Mouse (Mus musculus) cerebellum, postnatal 14 days (tissue): ENCODE measurements around the gene Lyrm4.
A peak's percentile ranks its signal among the peaks of the same experiment; 100 is the strongest.

Source experiments
- DNase-seq, 2 experiments: peaks; one replicate each; pipeline ENCODE4 v3.0.0; 2021; ENCODE audit warnings: mixed read lengths in 2 of 2

Lyrm4 gene

DNA sequence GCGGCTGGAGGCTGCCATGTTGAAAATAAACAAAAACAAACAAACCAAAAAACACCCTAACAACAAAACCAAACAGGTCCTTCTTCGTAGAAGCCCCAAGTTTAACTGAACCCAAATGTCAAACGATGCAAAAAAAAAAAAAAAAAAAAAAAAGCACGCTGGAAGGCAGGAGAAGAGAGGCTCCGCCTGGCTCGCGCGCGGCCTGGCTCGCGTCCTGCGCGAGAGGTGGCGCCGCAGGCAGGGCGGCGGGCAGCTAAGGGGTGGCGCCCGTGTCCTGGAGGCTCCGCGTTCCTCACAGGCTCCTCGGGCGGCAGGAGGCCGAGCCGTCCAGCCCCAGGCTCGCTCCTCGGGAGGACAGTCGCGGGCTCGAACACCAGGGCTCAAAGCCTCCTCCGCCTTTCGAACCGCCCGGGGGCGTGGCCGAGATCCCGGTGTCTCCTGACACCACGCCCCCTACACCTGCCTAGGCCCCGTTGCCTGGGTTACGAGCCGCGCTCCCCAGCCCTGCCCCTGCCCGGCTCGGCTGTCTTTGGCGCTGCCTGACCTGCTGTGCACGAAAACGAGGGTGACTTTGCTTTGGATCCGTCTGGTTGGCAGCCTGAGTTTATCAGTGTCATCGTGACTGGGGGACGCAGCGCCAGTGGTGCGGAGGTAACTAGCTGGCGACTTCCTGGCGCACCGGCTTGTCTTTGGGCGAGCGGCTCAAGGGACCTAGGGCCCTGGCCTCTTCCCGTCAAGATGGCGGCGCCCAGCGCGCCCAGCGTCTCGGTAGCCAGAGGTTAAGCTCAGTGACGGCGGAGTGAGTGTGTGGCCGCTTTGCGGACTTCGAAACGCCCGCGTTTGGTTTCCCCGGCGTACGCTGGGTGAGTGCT lies at the start of gene Lyrm4, which contains the start of gene Fars2:
Gene Lyrm4 (minus strand): TSS at position 384 of the 872 bp plus-strand sequence.
Gene Fars2 (plus strand): TSS at position 270 of the 872 bp plus-strand sequence.
- peak; percentile 96 to 97 for DNase-seq

DNA sequence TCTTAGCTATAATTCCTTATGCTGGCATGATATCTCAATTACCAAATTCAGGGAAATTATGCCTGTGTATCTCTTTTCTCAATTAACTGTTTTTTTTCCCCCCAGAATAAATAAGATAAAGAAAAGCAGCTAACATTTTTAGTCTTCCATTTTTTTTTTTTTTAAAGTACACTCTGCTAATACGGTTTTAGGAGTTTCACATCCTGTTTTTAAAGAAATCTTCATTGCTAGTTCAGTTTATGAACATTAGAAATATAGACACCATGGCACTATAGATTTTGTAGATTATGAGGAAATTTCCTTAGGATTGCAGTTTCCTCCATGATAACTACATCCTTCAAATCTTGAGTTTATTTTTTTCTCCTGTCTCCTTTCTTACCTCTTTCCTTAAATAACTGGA lies 46.6 kb upstream of the Lyrm4 start:
- no peak for DNase-seq

DNA sequence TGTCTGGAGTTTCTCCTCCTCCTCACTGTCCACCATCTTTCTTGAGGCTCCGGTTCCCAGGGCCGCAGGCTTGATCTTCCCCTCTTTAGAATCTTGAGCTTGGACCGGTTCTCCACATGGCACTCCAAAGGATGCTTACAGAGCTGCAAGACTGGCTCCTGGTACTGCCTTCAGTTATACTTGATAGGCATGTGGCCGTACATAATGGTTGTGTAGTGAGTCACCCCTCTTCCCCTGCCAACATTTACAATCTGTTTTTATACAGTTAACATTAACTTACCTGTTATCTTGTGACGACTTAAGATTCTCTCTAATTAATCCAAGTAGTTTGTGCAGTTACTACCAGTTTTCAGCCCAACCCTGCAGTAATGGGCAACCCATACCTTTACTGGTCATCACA lies 46.1 kb upstream of the Lyrm4 start:
- DNase-seq, result no peak

- DNase-seq, result peak; percentile 38 to 44
These were observed 39.1 kb upstream of the Lyrm4 start for GRCm38 (mm10) chr13:36156340-36156931.

DNA sequence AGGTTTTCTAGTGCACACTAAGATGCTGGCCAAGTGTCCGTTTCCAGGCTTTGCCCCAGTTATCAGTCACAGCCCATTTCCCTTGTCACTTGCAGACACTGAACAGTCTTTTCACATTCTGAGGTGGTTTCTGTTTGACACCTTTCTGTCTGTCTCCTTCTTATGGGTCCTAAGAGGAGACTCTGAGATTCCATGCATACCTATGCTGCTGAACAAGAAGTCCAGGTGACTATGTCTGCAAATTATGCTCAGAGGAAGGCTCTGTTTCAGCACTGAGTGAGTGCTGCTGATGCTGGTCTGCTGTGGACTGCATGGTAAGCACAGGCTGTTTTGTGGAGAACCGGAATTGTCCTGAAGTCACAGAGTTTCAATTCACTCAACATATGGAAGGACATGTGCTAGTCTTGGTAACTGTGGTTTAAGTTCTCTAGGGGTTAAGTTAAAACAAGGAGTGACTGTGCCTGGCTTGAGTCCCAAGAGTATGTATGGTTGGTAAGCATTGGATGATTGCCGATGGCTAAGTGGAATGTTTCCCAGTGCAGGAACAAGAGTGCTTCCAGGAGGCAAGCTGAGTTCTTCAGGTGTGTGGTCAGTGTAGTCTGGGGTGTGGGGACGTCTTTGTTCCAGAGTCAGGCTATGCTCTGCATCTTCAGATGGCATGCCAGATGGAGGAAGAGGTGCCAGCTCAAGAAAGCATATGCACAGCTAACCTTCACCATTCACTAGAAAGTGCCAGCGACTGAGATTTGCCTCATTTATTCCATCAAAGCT lies 35.6 kb upstream of the Lyrm4 start:
- DNase-seq, result peak; percentile 29 to 56

GRCm38 (mm10) chr13:36150272-36150671 lies 32.9 kb upstream of the Lyrm4 start:
- DNase-seq, result no peak

- peak in 1 of 2 experiments; percentile 27 for DNase-seq
These were observed 32.0 kb upstream of the Lyrm4 start for GRCm38 (mm10) chr13:36149175-36149939.

DNA sequence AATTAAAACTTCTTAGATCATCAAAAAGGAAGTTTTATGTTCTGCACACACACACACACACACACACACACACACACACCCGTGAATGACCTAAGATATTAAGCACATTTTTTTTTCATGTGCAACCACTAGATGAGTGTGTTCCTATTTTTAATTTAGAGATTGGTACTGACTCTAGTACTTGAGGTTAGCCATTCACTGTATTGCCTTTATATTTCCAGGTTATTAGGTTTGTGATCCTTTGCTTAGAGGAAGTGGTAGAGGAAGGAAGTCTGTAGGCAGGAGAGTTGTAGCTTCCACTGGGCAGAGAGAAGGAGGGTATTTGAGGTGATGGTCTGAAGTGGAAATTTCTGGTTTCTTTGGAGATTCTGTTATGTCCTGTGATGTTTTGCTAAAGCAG lies 28.3 kb upstream of the Lyrm4 start:
- no peak for DNase-seq

GRCm38 (mm10) chr13:36140247-36141016 lies 23.1 kb upstream of the Lyrm4 start:
- no peak for DNase-seq

- DNase-seq, result no peak
These were observed 22.4 kb upstream of the Lyrm4 start for GRCm38 (mm10) chr13:36139703-36140102.

GRCm38 (mm10) chr13:36131992-36132649 lies 14.8 kb upstream of the Lyrm4 start:
- DNase-seq, result no peak

DNA sequence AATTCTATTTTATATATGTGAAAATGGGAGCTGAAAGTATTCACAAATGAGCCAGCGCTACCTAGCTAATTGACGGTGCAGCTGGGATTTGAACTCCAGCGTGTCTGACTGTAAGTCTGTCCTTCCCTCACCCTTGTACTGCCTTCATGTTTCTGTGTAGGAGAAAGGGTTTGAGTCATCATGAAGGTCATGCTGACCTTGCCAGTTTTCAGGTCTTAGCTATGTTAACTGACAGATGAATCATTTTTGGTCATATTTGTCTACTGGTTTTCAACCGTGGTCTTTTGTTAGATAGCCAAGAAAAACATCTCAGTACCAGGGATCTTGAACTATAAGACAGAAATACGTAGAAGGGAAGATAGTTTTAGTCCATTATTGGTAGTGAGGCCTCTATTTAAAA lies 14.1 kb upstream of the Lyrm4 start:
- DNase-seq, result no peak

DNA sequence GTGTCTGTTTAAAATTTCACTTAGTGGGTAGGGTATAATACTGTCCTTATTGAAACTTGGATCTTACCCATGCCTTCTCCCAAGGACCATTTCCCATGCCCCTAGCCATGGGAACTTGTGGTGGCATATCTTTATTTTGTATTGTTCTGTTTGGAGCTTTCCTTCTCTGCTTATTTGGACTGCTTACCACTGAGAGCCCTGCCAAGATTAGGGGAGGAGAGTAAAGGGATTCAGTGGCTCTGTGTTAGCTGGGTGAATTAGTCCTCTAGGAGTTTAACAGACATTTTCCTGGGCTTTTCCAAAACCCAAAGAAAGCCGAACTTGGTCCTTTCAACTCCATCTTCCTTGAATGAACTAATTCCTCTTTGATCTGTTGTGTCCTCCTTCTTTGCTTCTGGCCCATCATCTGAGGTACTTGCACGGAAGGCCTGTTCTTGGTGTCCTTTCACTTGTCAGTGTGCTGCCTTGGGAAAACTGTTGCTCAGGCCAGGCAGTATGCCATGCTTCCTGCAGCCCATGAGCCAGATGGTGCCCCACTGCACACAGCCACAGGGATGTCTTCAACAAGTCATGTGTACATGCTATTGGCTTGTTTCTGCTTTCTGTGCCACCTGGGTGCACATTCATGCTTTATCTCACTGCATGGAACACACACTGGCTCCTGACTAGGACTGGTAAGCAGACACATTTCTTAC lies 12.2 kb upstream of the Lyrm4 start:
- peak; percentile 65 to 70 for DNase-seq

DNA sequence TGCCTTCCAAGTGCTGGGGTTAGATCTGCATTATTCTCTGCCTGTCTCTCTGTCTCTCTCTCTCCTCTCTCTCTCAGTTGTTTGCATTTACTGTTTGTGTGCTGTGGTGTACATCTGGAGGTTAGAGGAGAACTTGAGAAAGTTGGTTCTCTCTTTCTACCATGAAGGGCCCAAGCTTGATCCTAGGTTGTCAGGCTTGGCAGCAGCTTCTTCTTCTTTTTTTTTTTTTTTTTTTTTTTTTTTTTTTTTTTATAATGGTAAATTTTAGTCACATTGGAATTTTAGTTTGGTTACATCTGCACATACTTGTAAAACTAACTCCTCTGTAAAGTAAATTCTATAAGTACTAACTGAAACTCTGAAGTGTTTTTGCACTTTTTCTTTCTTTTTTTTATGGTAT lies 3.3 kb upstream of the Lyrm4 start:
- DNase-seq, result no peak

GRCm38 (mm10) chr13:36119684-36120083 lies 2.4 kb upstream of the Lyrm4 start:
- no peak for DNase-seq

DNA sequence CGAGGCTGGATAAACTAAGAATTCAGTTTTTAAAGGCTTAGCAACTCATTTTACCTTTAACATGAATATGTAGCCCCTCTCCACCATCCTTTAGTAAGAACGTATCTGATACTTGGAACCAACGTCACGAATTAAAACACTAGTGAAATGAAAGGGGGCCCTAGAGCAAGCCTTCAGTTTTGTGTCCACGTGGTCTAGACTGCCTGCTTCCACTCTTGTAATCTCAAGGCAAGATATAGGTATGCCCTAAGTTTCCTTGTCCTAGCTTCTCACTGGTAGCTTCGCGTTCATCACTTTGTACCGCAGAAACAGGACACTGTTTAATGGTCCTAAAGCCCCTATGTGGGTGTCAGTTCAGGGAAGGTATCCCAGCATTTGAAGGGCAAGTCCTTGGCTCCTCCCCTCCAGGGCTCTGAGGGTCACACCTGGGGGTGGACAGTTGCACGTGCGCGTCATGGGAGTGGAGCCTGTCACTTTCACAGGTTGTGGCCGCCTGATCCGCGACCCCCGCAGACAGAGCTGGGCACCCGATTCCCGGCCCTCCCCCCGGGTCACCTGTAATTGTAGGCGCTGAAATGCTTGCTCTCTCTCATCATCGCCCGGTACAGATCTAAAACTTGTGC lies 695 bp downstream of the Lyrm4 start:
- peak; percentile 54 to 55 for DNase-seq

DNA sequence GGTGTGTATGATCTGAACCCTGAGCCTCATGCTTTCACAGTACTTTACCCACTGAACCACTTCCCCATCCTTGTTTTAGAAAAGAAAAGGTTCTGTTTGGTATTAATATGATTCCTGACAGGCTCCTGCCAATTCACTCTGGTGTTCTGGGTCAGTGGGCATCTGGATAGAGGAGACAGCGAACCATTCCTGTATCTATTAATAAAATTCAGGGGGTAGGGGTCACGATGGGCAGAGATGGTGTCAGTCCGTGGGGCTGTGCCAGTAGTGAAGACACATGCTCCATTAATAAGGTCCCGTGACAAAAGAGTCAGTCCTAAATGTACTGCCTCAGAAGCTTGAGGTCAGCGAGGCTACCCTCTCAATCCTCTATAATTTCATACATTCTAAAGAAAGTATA lies 4.1 kb downstream of the Lyrm4 start:
- DNase-seq, result no peak

DNA sequence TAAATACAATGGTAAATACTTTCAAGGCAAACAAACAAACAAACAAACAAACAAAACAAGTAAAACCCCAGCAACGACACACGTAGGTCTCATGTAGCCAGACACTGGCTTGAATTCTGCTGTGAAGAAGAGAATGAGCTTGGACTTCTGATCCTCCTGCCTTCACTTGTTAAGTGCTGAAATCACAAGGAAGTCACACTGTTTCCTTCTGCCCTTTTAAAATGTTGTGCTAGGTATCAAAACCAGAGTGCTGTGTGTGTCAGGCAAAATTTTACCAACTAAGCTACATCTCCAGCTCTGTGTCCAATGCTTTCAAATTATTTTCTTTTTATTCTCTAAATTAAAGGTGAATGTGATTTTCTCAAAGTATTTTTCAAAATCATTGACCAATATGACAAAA lies 6.0 kb downstream of the Lyrm4 start:
- no peak for DNase-seq

- DNase-seq, result no peak
These were observed 8.8 kb downstream of the Lyrm4 start for GRCm38 (mm10) chr13:36108528-36108927.

- DNase-seq, result peak; percentile 45 to 71
These were observed 11.7 kb downstream of the Lyrm4 start for GRCm38 (mm10) chr13:36105591-36105990.
